Mouse (Mus musculus) thymus, adult 2 months (tissue): ENCODE results near the gene Ptgis.

Experiments
- CTCF ChIP-seq: fragments of 200-500 bp; IDR thresholded peaks from 2 replicates; pipeline ENCODE4 v1.5.1; 2012; ENCODE audit warnings: mild to moderate bottlenecking, control low read depth, low read length, moderate library complexity, borderline replicate concordance; ENCODE audit not compliant: control insufficient read depth, poor library complexity, insufficient read depth; ENCODE audit errors: extremely low read depth
- POLR2A ChIP-seq: fragments of 200-500 bp; IDR thresholded peaks from 2 replicates; pipeline ENCODE4 v1.6.1; 2012; ENCODE audit warnings: mild to moderate bottlenecking, low read length, control low read depth, moderate library complexity; ENCODE audit not compliant: control insufficient read depth, poor library complexity, insufficient read depth; ENCODE audit errors: extremely low read depth

DNA sequence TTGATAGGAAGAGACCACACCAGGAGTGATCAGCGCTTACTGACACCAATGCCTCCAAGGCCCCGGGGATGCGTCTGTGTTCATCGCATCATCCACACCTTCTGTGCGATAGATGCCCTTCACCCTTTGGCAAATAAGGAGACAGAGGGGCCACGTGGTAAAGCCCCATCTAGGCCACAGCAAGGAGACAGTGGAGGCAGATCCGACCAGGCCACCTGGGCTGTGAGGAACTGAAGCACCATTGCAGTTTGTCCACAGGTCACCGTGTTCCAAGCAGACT lies 27.9 kb upstream of the Ptgis start:
- TF ChIP-seq CTCF (no peak), POLR2A (no peak)
